Mouse (Mus musculus) kidney, embryonic 14.5 days (tissue): ENCODE measurements around the gene Dnmt3c. TPM values are rescaled to one million over a fixed set of nuclear protein-coding genes. Genes with fewer than 3 reads are reported as not detected.
A peak's percentile ranks its signal among the peaks of the same experiment; 100 is the strongest.
"Not testable (repeated sequence)": the region's sequence is repeated elsewhere in the genome, so short reads cannot be mapped to it uniquely, and the experiment has no call there.

Source experiments
- ATAC-seq: fragments of 200-750 bp; cut with Nextera tagmentation; 2 replicates; pipeline ENCODE4 v1.8.0; 2017; ENCODE audit warnings: moderate number of reproducible peaks, mild to moderate bottlenecking, moderate TSS enrichment, moderate library complexity; ENCODE audit not compliant: low FRiP score, low TSS enrichment
- H3K27ac ChIP-seq: fragments of 300-500 bp; sonication (generic); 2 replicates; pipeline ENCODE4 v1.5.1; 2014; ENCODE audit warnings: low read depth, mild to moderate bottlenecking, low read length, moderate library complexity, mixed read lengths
- H3K27me3 ChIP-seq: fragments of 300-500 bp; sonication (generic); 2 replicates; pipeline ENCODE4 v1.6.1; 2014; ENCODE audit warnings: mild to moderate bottlenecking, low read length; ENCODE audit not compliant: control insufficient read depth, insufficient read depth
- H3K36me3 ChIP-seq: fragments of 300-500 bp; sonication (generic); 2 replicates; pipeline ENCODE4 v1.6.1; 2014; ENCODE audit warnings: low read length, mixed read lengths; ENCODE audit not compliant: control insufficient read depth, insufficient read depth
- H3K4me1 ChIP-seq: fragments of 300-500 bp; sonication (generic); 2 replicates; pipeline ENCODE4 v1.6.1; 2014; ENCODE audit warnings: low read length, mixed read lengths; ENCODE audit not compliant: control insufficient read depth, insufficient read depth
- H3K4me2 ChIP-seq: fragments of 300-500 bp; sonication (generic); replicated peaks from 2 replicates; pipeline ENCODE4 v1.6.1; 2014; ENCODE audit warnings: low read depth, mild to moderate bottlenecking, low read length
- H3K4me3 ChIP-seq: fragments of 300-500 bp; sonication (generic); 2 replicates; pipeline ENCODE4 v1.5.1; 2014; ENCODE audit warnings: mild to moderate bottlenecking, low read length
- H3K9ac ChIP-seq: fragments of 300-500 bp; sonication (generic); 2 replicates; pipeline ENCODE4 v1.6.1; 2014; ENCODE audit warnings: low read depth, mild to moderate bottlenecking, low read length, moderate library complexity
- H3K9me3 ChIP-seq: fragments of 300-500 bp; sonication (generic); 2 replicates; pipeline ENCODE4 v1.6.1; 2016; ENCODE audit warnings: low read length; ENCODE audit not compliant: control insufficient read depth
- WGBS: fragments of 180-500 bp; shearing (Covaris S2); extraction: QIAGEN DNeasy Blood & Tissue Kit; methylation state at CpG from one replicate; pipeline ENCODE4 v1.1.7; 2014; 5-methylcytosine and 5-hydroxymethylcytosine counted together
- polyA plus RNA-seq: library from polyadenylated mRNA; unstranded; fragments of >200 nt; fragmentation: Nextera tagmentation; extraction: Ambion mirVana; gene quantifications from 2 replicates; pipeline ENCODE4 v1.2.1, GENCODE M21; 2014

Gene Dnmt3c
- polyA plus RNA-seq, result not detected in 2 replicates

- Histone ChIP-seq H3K4me3 (no peak within 1 kb of the TSS), H3K9ac (no peak within 1 kb of the TSS), H3K27ac (no peak within 1 kb of the TSS), H3K27me3 (no peaks in the 10 kb centered on the region), H3K4me1 (no peaks in the 10 kb centered on the region), H3K9me3 (no peaks in the 10 kb centered on the region), H3K4me2 (no peak within 1 kb of the TSS), H3K36me3 (no peaks in the 10 kb centered on the region)
- no peak for ATAC-seq
These were observed at the start of gene Dnmt3c for GRCm38 (mm10) chr2:153696352-153696751. Gene Dnmt3c, plus strand, starts transcription at chr2:153696652.

- Histone ChIP-seq H3K4me1 (peaks cover 20% of the 10 kb centered on the region), H3K36me3 (no peaks in the 10 kb centered on the region), H3K9me3 (no peaks in the 10 kb centered on the region), H3K4me3 (peak overlapping the region; percentile 90), H3K4me2 (peak overlapping the region; percentile 94), H3K9ac (peak overlapping the region; percentile 84), H3K27me3 (no peaks in the 10 kb centered on the region; the same call in 1 of the 2 replicates), H3K27ac (no peak overlapping the region)
- no peak for ATAC-seq
- WGBS, result 26% methylated on average over 14 of the region's 14 CpGs
These were observed 47.6 kb upstream of the Dnmt3c start for GRCm38 (mm10) chr2:153648773-153649297.

DNA sequence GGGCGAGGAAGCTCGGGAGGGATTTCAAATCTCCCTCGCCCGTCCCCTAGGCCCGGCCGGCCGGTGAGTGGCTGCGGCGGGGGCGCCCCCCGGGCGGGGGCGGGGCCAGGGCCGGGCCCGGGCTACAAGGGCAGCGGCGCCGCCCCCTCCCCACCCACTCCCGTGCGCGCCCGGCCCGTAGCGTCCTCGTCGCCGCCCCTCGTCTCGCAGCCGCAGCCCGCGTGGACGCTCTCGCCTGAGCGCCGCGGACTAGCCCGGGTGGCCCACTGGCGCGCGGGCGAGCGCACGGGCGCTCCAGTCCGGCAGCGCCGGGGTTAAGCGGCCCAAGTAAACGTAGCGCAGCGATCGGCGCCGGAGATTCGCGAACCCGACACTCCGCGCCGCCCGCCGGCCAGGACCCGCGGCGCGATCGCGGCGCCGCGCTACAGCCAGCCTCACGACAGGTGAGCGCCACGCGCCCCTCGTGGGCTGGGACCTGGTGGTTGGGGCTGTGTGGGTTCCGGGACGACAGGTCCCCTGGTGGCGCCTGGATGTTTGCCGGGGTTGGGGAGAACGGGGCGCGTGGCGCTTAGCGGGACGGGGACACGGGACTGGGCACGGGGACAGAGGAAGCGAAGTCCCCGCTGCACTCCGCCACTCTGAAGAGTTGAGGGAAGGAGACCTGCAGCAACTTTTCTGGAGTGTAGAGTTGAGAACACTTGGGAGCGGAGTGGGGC lies 47.0 kb upstream of the Dnmt3c start, which contains the start of gene Dnmt3b:
Gene Dnmt3b (plus strand): TSS at position 153 of the 716 bp plus-strand sequence.
- peak within 1 kb of the TSS; percentile 94 for H3K4me2 ChIP-seq
- peak within 1 kb of the TSS; percentile 90 for H3K4me3 ChIP-seq
- peak within 1 kb of the TSS; percentile 84 for H3K9ac ChIP-seq
- ATAC-seq, result peak; percentile 89
- no peak within 1 kb of the TSS for H3K27ac ChIP-seq
- peaks cover 20% of the 10 kb centered on the region for H3K4me1 ChIP-seq
- WGBS, result under 1% methylated on average over 82 of the region's 93 CpGs
- H3K9me3 ChIP-seq, result no peaks in the 10 kb centered on the region
- no peaks in the 10 kb centered on the region; the same call in 1 of the 2 replicates for H3K27me3 ChIP-seq
- H3K36me3 ChIP-seq, result no peaks in the 10 kb centered on the region

DNA sequence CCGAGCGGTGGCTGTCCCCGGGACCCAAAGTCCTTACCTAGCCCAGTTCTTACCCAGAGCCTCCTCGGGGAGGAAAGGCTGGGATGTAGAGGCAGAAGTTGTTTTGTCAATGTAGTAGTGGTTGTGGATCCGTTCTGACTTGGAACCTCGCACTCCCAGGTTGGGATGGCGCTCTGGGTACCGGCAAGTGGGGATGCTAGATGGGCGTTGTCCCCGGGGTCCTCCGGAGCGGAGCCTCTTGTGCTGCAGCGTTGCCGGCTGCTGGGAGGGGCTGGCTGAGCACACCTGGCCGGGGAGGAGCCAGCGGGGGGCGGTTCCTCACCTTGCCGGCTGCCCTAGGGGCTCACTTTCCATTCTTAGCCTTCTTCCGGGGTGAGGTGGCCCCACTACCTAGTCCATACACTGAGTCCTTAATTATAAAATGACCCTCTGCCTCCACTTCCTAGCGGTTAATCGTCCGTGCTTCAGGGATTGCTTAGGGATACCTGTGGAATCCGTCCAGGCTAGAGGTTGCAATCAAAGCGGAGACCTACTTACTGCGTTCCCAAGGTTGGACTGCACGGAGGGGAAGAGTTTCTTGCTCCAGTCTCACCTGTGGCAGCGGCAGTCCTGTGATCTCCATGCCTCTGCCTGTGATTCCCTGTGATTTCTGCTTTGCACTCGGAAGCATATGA lies 46.3 kb upstream of the Dnmt3c start:
- peak overlapping the region; percentile 84 for H3K9ac ChIP-seq
- no peaks in the 10 kb centered on the region; the same call in 1 of the 2 replicates for H3K27me3 ChIP-seq
- no peak overlapping the region for H3K27ac ChIP-seq
- peak overlapping the region; percentile 90 for H3K4me3 ChIP-seq
- no peaks in the 10 kb centered on the region for H3K9me3 ChIP-seq
- 2% methylated on average over 27 of the region's 28 CpGs for WGBS
- no peaks in the 10 kb centered on the region for H3K36me3 ChIP-seq
- peak overlapping the region; percentile 94 for H3K4me2 ChIP-seq
- peaks cover 20% of the 10 kb centered on the region for H3K4me1 ChIP-seq
- peak; percentile 37 for ATAC-seq

- no peak for ATAC-seq
- H3K4me2 ChIP-seq, result no peak overlapping the region
- no peak overlapping the region for H3K27ac ChIP-seq
- H3K4me3 ChIP-seq, result no peak overlapping the region
- peaks cover 25% of the 10 kb centered on the region for H3K4me1 ChIP-seq
- H3K36me3 ChIP-seq, result no peaks in the 10 kb centered on the region
- no peaks in the 10 kb centered on the region for H3K9me3 ChIP-seq
- WGBS, result 53% methylated on average over 3 of the region's 3 CpGs
- no peak overlapping the region for H3K9ac ChIP-seq
- H3K27me3 ChIP-seq, result no peaks in the 10 kb centered on the region; the same call in 1 of the 2 replicates
These were observed 44.8 kb upstream of the Dnmt3c start for GRCm38 (mm10) chr2:153651681-153652080.

GRCm38 (mm10) chr2:153657659-153658058 lies 38.8 kb upstream of the Dnmt3c start:
- H3K36me3 ChIP-seq, result peaks cover 12% of the 10 kb centered on the region; the same call in 1 of the 2 replicates
- H3K27me3 ChIP-seq, H3K9ac ChIP-seq, H3K4me2 ChIP-seq, ATAC-seq, H3K4me3 ChIP-seq, H3K4me1 ChIP-seq, H3K27ac ChIP-seq, H3K9me3 ChIP-seq: not testable (repeated sequence)
- WGBS, result 66% methylated on average over 6 of the region's 8 CpGs

- Histone ChIP-seq H3K27me3 (no peaks in the 10 kb centered on the region), H3K4me1 (0 out of 2 replicates have a peak, but pooled peaks cover 9% of the 10 kb centered on the region), H3K27ac (no peak overlapping the region), H3K4me3 (no peak overlapping the region), H3K4me2 (no peak overlapping the region), H3K36me3 (peaks cover 19% of the 10 kb centered on the region; the same call in 1 of the 2 replicates), H3K9me3 (no peaks in the 10 kb centered on the region), H3K9ac (no peak overlapping the region)
- 57% methylated on average over 3 of the region's 3 CpGs for WGBS
- 0 out of 2 replicates have a peak, but pooled peaks have one; percentile 24 for ATAC-seq
These were observed 35.8 kb upstream of the Dnmt3c start for GRCm38 (mm10) chr2:153660616-153661015.

GRCm38 (mm10) chr2:153665401-153665800 lies 31.1 kb upstream of the Dnmt3c start:
- no peak for ATAC-seq
- no peak overlapping the region for H3K4me2 ChIP-seq
- no peaks in the 10 kb centered on the region for H3K9me3 ChIP-seq
- H3K9ac ChIP-seq, result no peak overlapping the region
- peaks cover 20% of the 10 kb centered on the region; the same call in 1 of the 2 replicates for H3K36me3 ChIP-seq
- WGBS, result 87% methylated on average over 7 of the region's 7 CpGs
- no peaks in the 10 kb centered on the region for H3K4me1 ChIP-seq
- H3K27ac ChIP-seq, result no peak overlapping the region
- no peak overlapping the region for H3K4me3 ChIP-seq
- H3K27me3 ChIP-seq, result no peaks in the 10 kb centered on the region
